13 mouse cellular contexts compared by ENCODE assay signal in genomic region chr16:51916820-51917219, GRCm38 (mm10).
DNase-seq lines count a peak whose midpoint lies in the region; ATAC-seq lines count a peak whose summit lies in the region.
"Had no signal": no experiment of that assay in that cellular context is flagged by ENCODE, and none has a peak within 500 bp of the region (broad histone marks: within the 10 kb centered on the region; RNA-seq: fewer than 3 reads in every experiment).

No protein-coding gene starts in this region.

- peak; percentile 15 for DNase-seq in embryo, embryonic 10 days (ENCODE audit: low spot score)
- DNase-seq in embryo, embryonic 9.5 days (ENCODE audit: extremely low spot score) = no peak
- DNase-seq in hindbrain, embryonic 11.5 days (ENCODE audit: low spot score) = peak; percentile 34
- peak; percentile 26 to 40 for DNase-seq in right cerebral cortex, postnatal 10 days (ENCODE audit: low spot score in 2 of 2)
- no peak for DNase-seq in right cerebral cortex, postnatal 36 days (ENCODE audit: low spot score in 2 of 2)
- DNase-seq in spleen, postnatal 4 days (ENCODE audit: low spot score in 2 of 2) = no peak
- no peak for DNase-seq in kidney, postnatal 25 days
- DNase-seq: cerebellum, adult 8-10 months; liver, embryonic 13.5 days had no signal

- H3K4me2 ChIP-seq in hindbrain, embryonic 11.5 days (replicated peaks; ENCODE audit: low read depth, low read length) = no peak overlapping the region
- H3K4me2 ChIP-seq in hindbrain, embryonic 16.5 days (ENCODE audit: low read length) = no peak overlapping the region
- H3K4me2 ChIP-seq: liver, embryonic 13.5 days had no signal

- H3K36me3 ChIP-seq in hindbrain, embryonic 11.5 days (ENCODE audit: control insufficient read depth, insufficient read depth, low read length) = no peaks in the 10 kb centered on the region
- no peaks in the 10 kb centered on the region for H3K36me3 ChIP-seq in hindbrain, embryonic 16.5 days (ENCODE audit: control insufficient read depth, insufficient read depth, low read length)
- H3K36me3 ChIP-seq: embryonic facial prominence, embryonic 13.5 days; liver, embryonic 13.5 days had no signal

- H3K4me3 ChIP-seq in hindbrain, embryonic 11.5 days (ENCODE audit: low read depth, low read length) = no peak overlapping the region
- H3K4me3 ChIP-seq in hindbrain, embryonic 16.5 days (ENCODE audit: low read length) = no peak overlapping the region
- H3K4me3 ChIP-seq: embryonic facial prominence, embryonic 13.5 days; liver, embryonic 13.5 days had no signal

- peak; percentile 41; the same call in 1 of the 2 replicates for ATAC-seq in hindbrain, embryonic 11.5 days (ENCODE audit: low FRiP score)
- ATAC-seq in hindbrain, embryonic 16.5 days = no peak
- ATAC-seq: Patski had no signal

- peak overlapping the region; percentile 19; the same call in 1 of the 2 replicates for H3K27ac ChIP-seq in hindbrain, embryonic 11.5 days (ENCODE audit: low read depth, low read length)
- no peak overlapping the region for H3K27ac ChIP-seq in hindbrain, embryonic 16.5 days (ENCODE audit: low read depth, low read length)
- H3K27ac ChIP-seq: kidney, postnatal 0 days; liver, embryonic 13.5 days had no signal

- no peaks in the 10 kb centered on the region for H3K9me3 ChIP-seq in hindbrain, embryonic 11.5 days (ENCODE audit: control insufficient read depth, low read length)
- no peaks in the 10 kb centered on the region for H3K9me3 ChIP-seq in hindbrain, embryonic 16.5 days (ENCODE audit: control insufficient read depth, low read length)
- H3K9me3 ChIP-seq: embryonic facial prominence, embryonic 13.5 days; liver, embryonic 13.5 days had no signal

- H3K27me3 ChIP-seq in hindbrain, embryonic 11.5 days (ENCODE audit: control insufficient read depth, insufficient read depth, low read length) = no peaks in the 10 kb centered on the region
- no peaks in the 10 kb centered on the region for H3K27me3 ChIP-seq in hindbrain, embryonic 16.5 days (replicated peaks; ENCODE audit: control insufficient read depth, insufficient read depth, low read length)
- H3K27me3 ChIP-seq: embryonic facial prominence, embryonic 13.5 days; liver, embryonic 13.5 days; Patski had no signal

- WGBS in hindbrain, embryonic 11.5 days = 64% methylated on average over 3 of the region's 3 CpGs
- WGBS in hindbrain, embryonic 16.5 days = 41% methylated on average over 3 of the region's 3 CpGs

- no peaks in the 10 kb centered on the region for H3K4me1 ChIP-seq in hindbrain, embryonic 11.5 days (replicated peaks; ENCODE audit: control insufficient read depth, insufficient read depth, low read length)
- peaks cover 5% of the 10 kb centered on the region for H3K4me1 ChIP-seq in hindbrain, embryonic 16.5 days (ENCODE audit: control insufficient read depth, insufficient read depth, low read depth, low read length)
- H3K4me1 ChIP-seq: liver, embryonic 13.5 days had no signal

- H3K9ac ChIP-seq in hindbrain, embryonic 11.5 days (ENCODE audit: low read depth, low read length) = no peak overlapping the region
- H3K9ac ChIP-seq in hindbrain, embryonic 16.5 days (ENCODE audit: low read depth, low read length) = no peak overlapping the region
- H3K9ac ChIP-seq: embryonic facial prominence, embryonic 13.5 days; liver, embryonic 13.5 days had no signal

Comparison
In these comparisons a context has a peak if more than half of its experiments do, and no peak if none do; other contexts are left out.
1. DNase-seq: peak in embryo, embryonic 10 days (single experiment), hindbrain, embryonic 11.5 days (single experiment) and right cerebral cortex, postnatal 10 days (2 of 2); none in embryo, embryonic 9.5 days (single experiment), right cerebral cortex, postnatal 36 days (0 of 2), spleen, postnatal 4 days (0 of 2) and kidney, postnatal 25 days (0 of 2).